Mouse (Mus musculus): Measurements from ENCODE around the gene Asic4. TPM values are rescaled to one million over a fixed set of nuclear protein-coding genes. Genes with fewer than 3 reads are reported as not detected.

The Asic4 gene
- polyA plus RNA-seq, 1 experiment from 2014 or later = 4.9 TPM

GRCm38 (mm10) chr1:75421794-75422193 lies 28.4 kb upstream of the Asic4 start:
- no peaks in the 10 kb centered on the region for H3K9me3 ChIP-seq (ENCODE audit: control insufficient read depth, low read length)
- H3K36me3 ChIP-seq (replicated peaks; ENCODE audit: control insufficient read depth, insufficient read depth) = peaks cover 8% of the 10 kb centered on the region; the same call in 1 of the 2 replicates
- 5% methylated on average over 20 of the region's 20 CpGs for WGBS
- peak overlapping the region; percentile 26; the same call in 1 of the 2 replicates for H3K4me3 ChIP-seq (replicated peaks; ENCODE audit: low read length)
- peak overlapping the region; percentile 48; the same call in 1 of the 2 replicates for H3K4me2 ChIP-seq (replicated peaks)
- peak overlapping the region; percentile 51; the same call in 1 of the 2 replicates for H3K9ac ChIP-seq
- no peak overlapping the region for H3K27ac ChIP-seq
- peaks cover 43% of the 10 kb centered on the region for H3K27me3 ChIP-seq (ENCODE audit: control insufficient read depth, insufficient read depth, low read length)
- no peak for DNase-seq (ENCODE audit: low spot score)
- peaks cover 15% of the 10 kb centered on the region for H3K4me1 ChIP-seq (replicated peaks; ENCODE audit: control insufficient read depth, insufficient read depth, low read length)
- no peak for ATAC-seq (ENCODE audit: low FRiP score)

- Histone ChIP-seq H3K9ac (peak overlapping the region; percentile 51), H3K4me2 (replicated peaks) (peak overlapping the region; percentile 48), H3K27ac (no peak overlapping the region), H3K4me3 (replicated peaks; ENCODE audit: low read length) (peak overlapping the region; percentile 26), H3K9me3 (ENCODE audit: control insufficient read depth, low read length) (no peaks in the 10 kb centered on the region), H3K36me3 (replicated peaks; ENCODE audit: control insufficient read depth, insufficient read depth) (peaks cover 4% of the 10 kb centered on the region; the same call in 1 of the 2 replicates), H3K27me3 (ENCODE audit: control insufficient read depth, insufficient read depth, low read length) (peaks cover 43% of the 10 kb centered on the region), H3K4me1 (replicated peaks; ENCODE audit: control insufficient read depth, insufficient read depth, low read length) (peaks cover 15% of the 10 kb centered on the region)
- ATAC-seq (ENCODE audit: low FRiP score) (0 out of 2 replicates have a peak, but pooled peaks have one; percentile 9), DNase-seq (ENCODE audit: low spot score) (no peak)
- WGBS = 5% methylated on average over 31 of the region's 32 CpGs
Observed at GRCm38 (mm10) chr1:75422216-75422822, 27.9 kb upstream of the Asic4 start.

- ATAC-seq (ENCODE audit: low FRiP score) = peak; percentile 44; the same call in 1 of the 2 replicates
- WGBS = under 1% methylated on average over 71 of the region's 71 CpGs
Observed at GRCm38 (mm10) chr1:75422823-75423471, 27.3 kb upstream of the Asic4 start.

GRCm38 (mm10) chr1:75423780-75424390 lies 26.4 kb upstream of the Asic4 start:
- H3K4me3 ChIP-seq (replicated peaks; ENCODE audit: low read length) = no peak overlapping the region
- no peak overlapping the region for H3K27ac ChIP-seq
- peaks cover 5% of the 10 kb centered on the region for H3K36me3 ChIP-seq (replicated peaks; ENCODE audit: control insufficient read depth, insufficient read depth)
- no peaks in the 10 kb centered on the region for H3K9me3 ChIP-seq (ENCODE audit: control insufficient read depth, low read length)
- no peak for DNase-seq (ENCODE audit: low spot score)
- ATAC-seq (ENCODE audit: low FRiP score) = no peak
- peaks cover 15% of the 10 kb centered on the region for H3K4me1 ChIP-seq (replicated peaks; ENCODE audit: control insufficient read depth, insufficient read depth, low read length)
- H3K9ac ChIP-seq = no peak overlapping the region
- no peak overlapping the region for H3K4me2 ChIP-seq (replicated peaks)
- WGBS = 56% methylated on average over 11 of the region's 11 CpGs
- peaks cover 43% of the 10 kb centered on the region for H3K27me3 ChIP-seq (ENCODE audit: control insufficient read depth, insufficient read depth, low read length)

More at GRCm38 (mm10) chr1:75422823-75423471, 27.3 kb upstream of the Asic4 start:
- Histone ChIP-seq H3K27ac (no peak overlapping the region), H3K27me3 (ENCODE audit: control insufficient read depth, insufficient read depth, low read length) (peaks cover 43% of the 10 kb centered on the region), H3K4me2 (replicated peaks) (peak overlapping the region; percentile 48), H3K36me3 (replicated peaks; ENCODE audit: control insufficient read depth, insufficient read depth) (peaks cover 4% of the 10 kb centered on the region; the same call in 1 of the 2 replicates), H3K9ac (peak overlapping the region; percentile 51), H3K4me3 (replicated peaks; ENCODE audit: low read length) (peak overlapping the region; percentile 26), H3K9me3 (ENCODE audit: control insufficient read depth, low read length) (no peaks in the 10 kb centered on the region), H3K4me1 (replicated peaks; ENCODE audit: control insufficient read depth, insufficient read depth, low read length) (peaks cover 15% of the 10 kb centered on the region)
- peak; percentile 32 for DNase-seq (ENCODE audit: low spot score)

- Histone ChIP-seq H3K27ac (no peak overlapping the region), H3K4me1 (replicated peaks; ENCODE audit: control insufficient read depth, insufficient read depth, low read length) (peaks cover 15% of the 10 kb centered on the region), H3K36me3 (replicated peaks; ENCODE audit: control insufficient read depth, insufficient read depth) (peaks cover 10% of the 10 kb centered on the region), H3K27me3 (ENCODE audit: control insufficient read depth, insufficient read depth, low read length) (peaks cover 32% of the 10 kb centered on the region), H3K9me3 (ENCODE audit: control insufficient read depth, low read length) (no peaks in the 10 kb centered on the region), H3K4me2 (replicated peaks) (no peak overlapping the region), H3K9ac (no peak overlapping the region), H3K4me3 (replicated peaks; ENCODE audit: low read length) (no peak overlapping the region)
- WGBS = 29% methylated on average over 10 of the region's 10 CpGs
- ATAC-seq (ENCODE audit: low FRiP score) (no peak), DNase-seq (ENCODE audit: low spot score) (peak; percentile 74)
Observed at GRCm38 (mm10) chr1:75425796-75426471, 24.3 kb upstream of the Asic4 start.

- peak within 1 kb of the TSS; percentile 60 for H3K4me3 ChIP-seq (replicated peaks; ENCODE audit: low read length)
- peak within 1 kb of the TSS; percentile 78 for H3K9ac ChIP-seq
- no peaks in the 10 kb centered on the region for H3K27me3 ChIP-seq (ENCODE audit: control insufficient read depth, insufficient read depth, low read length)
- 6% methylated on average over 28 of the region's 28 CpGs for WGBS
- H3K27ac ChIP-seq = peak within 1 kb of the TSS; percentile 79
- no peaks in the 10 kb centered on the region for H3K9me3 ChIP-seq (ENCODE audit: control insufficient read depth, low read length)
- H3K4me2 ChIP-seq (replicated peaks) = peak within 1 kb of the TSS; percentile 73
- ATAC-seq (ENCODE audit: low FRiP score) = peak; percentile 83
- no peaks in the 10 kb centered on the region for H3K36me3 ChIP-seq (replicated peaks; ENCODE audit: control insufficient read depth, insufficient read depth)
- DNase-seq (ENCODE audit: low spot score) = peak; percentile 89
- peaks cover 11% of the 10 kb centered on the region for H3K4me1 ChIP-seq (replicated peaks; ENCODE audit: control insufficient read depth, insufficient read depth, low read length)
Observed at GRCm38 (mm10) chr1:75435475-75436328, 14.5 kb upstream of the Asic4 start, which contains the start of gene Gmppa. Gene Gmppa (plus strand): TSS chr1:75435930.

- WGBS = 76% methylated on average over 8 of the region's 9 CpGs
- H3K27me3 ChIP-seq (ENCODE audit: control insufficient read depth, insufficient read depth, low read length) = no peaks in the 10 kb centered on the region
- H3K4me3 ChIP-seq (replicated peaks; ENCODE audit: low read length) = no peak overlapping the region
- peaks cover 24% of the 10 kb centered on the region for H3K4me1 ChIP-seq (replicated peaks; ENCODE audit: control insufficient read depth, insufficient read depth, low read length)
- H3K36me3 ChIP-seq (replicated peaks; ENCODE audit: control insufficient read depth, insufficient read depth) = no peaks in the 10 kb centered on the region
- ATAC-seq (ENCODE audit: low FRiP score) (no peak), DNase-seq (ENCODE audit: low spot score) (no peak)
- no peaks in the 10 kb centered on the region for H3K9me3 ChIP-seq (ENCODE audit: control insufficient read depth, low read length)
- no peak overlapping the region for H3K4me2 ChIP-seq (replicated peaks)
- no peak overlapping the region for H3K27ac ChIP-seq
- H3K9ac ChIP-seq = no peak overlapping the region
Observed at GRCm38 (mm10) chr1:75438782-75439181, 11.5 kb upstream of the Asic4 start.

- H3K27me3 ChIP-seq (ENCODE audit: control insufficient read depth, insufficient read depth, low read length) = no peaks in the 10 kb centered on the region
- H3K4me3 ChIP-seq (replicated peaks; ENCODE audit: low read length) = no peak overlapping the region
- 86% methylated on average over 7 of the region's 7 CpGs for WGBS
- H3K27ac ChIP-seq = no peak overlapping the region
- no peaks in the 10 kb centered on the region for H3K9me3 ChIP-seq (ENCODE audit: control insufficient read depth, low read length)
- peaks cover 42% of the 10 kb centered on the region for H3K4me1 ChIP-seq (replicated peaks; ENCODE audit: control insufficient read depth, insufficient read depth, low read length)
- ATAC-seq (ENCODE audit: low FRiP score) (no peak), DNase-seq (ENCODE audit: low spot score) (no peak)
- H3K9ac ChIP-seq = no peak overlapping the region
- H3K4me2 ChIP-seq (replicated peaks) = no peak overlapping the region
- no peaks in the 10 kb centered on the region for H3K36me3 ChIP-seq (replicated peaks; ENCODE audit: control insufficient read depth, insufficient read depth)
Observed at GRCm38 (mm10) chr1:75440661-75441060, 9.6 kb upstream of the Asic4 start.

Measured in hindbrain, embryonic 14.5 days (tissue).